Mouse (Mus musculus): Measurements from ENCODE around the gene Fam184b. TPM values are rescaled to one million over a fixed set of nuclear protein-coding genes. Genes with fewer than 3 reads are reported as not detected.

Fam184b gene
- polyA plus RNA-seq, 1 experiment from 2014 or later: 0.11 TPM

GRCm38 (mm10) chr5:45494093-45494755 lies 145.2 kb downstream of the Fam184b start:
- Histone ChIP-seq H3K9ac (ENCODE audit: low read depth, low read length) (peak overlapping the region; percentile 70), H3K36me3 (ENCODE audit: control insufficient read depth, insufficient read depth) (no peaks in the 10 kb centered on the region), H3K4me1 (ENCODE audit: control insufficient read depth, low read depth, low read length) (peaks cover 13% of the 10 kb centered on the region), H3K27ac (ENCODE audit: low read length) (no peak overlapping the region), H3K4me2 (ENCODE audit: low read depth, low read length) (peak overlapping the region; percentile 96), H3K4me3 (ENCODE audit: low read depth, low read length) (peak overlapping the region; percentile 72), H3K9me3 (replicated peaks; ENCODE audit: control insufficient read depth, low read length) (no peaks in the 10 kb centered on the region), H3K27me3 (ENCODE audit: control insufficient read depth, insufficient read depth, low read depth, low read length) (no peaks in the 10 kb centered on the region)
- no peak for ATAC-seq (ENCODE audit: low read depth)
- WGBS (ENCODE audit: insufficient replicate concordance): 42% methylated on average over 9 of the region's 9 CpGs

- Histone ChIP-seq H3K27ac (ENCODE audit: low read length) (peak within 1 kb of the TSS; percentile 26; the same call in 1 of the 2 replicates), H3K9ac (ENCODE audit: low read depth, low read length) (peak within 1 kb of the TSS; percentile 70), H3K4me1 (ENCODE audit: control insufficient read depth, low read depth, low read length) (peaks cover 13% of the 10 kb centered on the region), H3K27me3 (ENCODE audit: control insufficient read depth, insufficient read depth, low read depth, low read length) (no peaks in the 10 kb centered on the region), H3K36me3 (ENCODE audit: control insufficient read depth, insufficient read depth) (no peaks in the 10 kb centered on the region), H3K4me3 (ENCODE audit: low read depth, low read length) (peak within 1 kb of the TSS; percentile 72), H3K4me2 (ENCODE audit: low read depth, low read length) (peak within 1 kb of the TSS; percentile 96), H3K9me3 (replicated peaks; ENCODE audit: control insufficient read depth, low read length) (no peaks in the 10 kb centered on the region)
- under 1% methylated on average over 77 of the region's 78 CpGs for WGBS (ENCODE audit: insufficient replicate concordance)
- peak; percentile 96 for ATAC-seq (ENCODE audit: low read depth)
These were observed 146.0 kb downstream of the Fam184b start, which contains the start of gene Lap3 for GRCm38 (mm10) chr5:45493191-45494092. Gene Lap3, plus strand, starts transcription at chr5:45493374.

DNA sequence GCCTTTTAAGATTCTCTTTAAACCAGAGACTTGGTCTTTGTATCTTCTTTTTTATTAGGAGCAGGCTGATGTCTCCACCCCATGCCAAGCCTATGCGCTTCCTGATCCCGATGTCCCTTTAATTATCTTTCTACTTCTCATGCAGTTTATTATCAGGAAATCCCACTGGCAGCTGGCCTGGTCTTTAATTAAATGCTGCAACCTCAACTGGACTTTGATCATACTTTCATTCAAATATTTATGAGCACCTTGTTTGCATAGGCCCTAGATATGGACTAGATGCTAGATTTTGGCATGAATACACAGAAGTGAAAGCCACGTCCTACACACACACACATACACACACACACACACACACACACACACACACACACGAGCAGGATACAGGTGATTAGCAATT lies 147.6 kb downstream of the Fam184b start:
- no peak overlapping the region for H3K4me2 ChIP-seq (ENCODE audit: low read depth, low read length)
- ATAC-seq (ENCODE audit: low read depth): no peak
- 57% methylated on average over 4 of the region's 4 CpGs for WGBS (ENCODE audit: insufficient replicate concordance)
- peaks cover 13% of the 10 kb centered on the region for H3K4me1 ChIP-seq (ENCODE audit: control insufficient read depth, low read depth, low read length)
- no peak overlapping the region for H3K9ac ChIP-seq (ENCODE audit: low read depth, low read length)
- H3K27me3 ChIP-seq (ENCODE audit: control insufficient read depth, insufficient read depth, low read depth, low read length): no peaks in the 10 kb centered on the region
- H3K27ac ChIP-seq (ENCODE audit: low read length): no peak overlapping the region
- no peaks in the 10 kb centered on the region for H3K36me3 ChIP-seq (ENCODE audit: control insufficient read depth, insufficient read depth)
- H3K9me3 ChIP-seq (replicated peaks; ENCODE audit: control insufficient read depth, low read length): no peaks in the 10 kb centered on the region
- H3K4me3 ChIP-seq (ENCODE audit: low read depth, low read length): no peak overlapping the region

- Histone ChIP-seq H3K27me3 (ENCODE audit: control insufficient read depth, insufficient read depth, low read depth, low read length) (no peaks in the 10 kb centered on the region), H3K4me2 (ENCODE audit: low read depth, low read length) (no peak overlapping the region), H3K4me3 (ENCODE audit: low read depth, low read length) (no peak overlapping the region), H3K9me3 (replicated peaks; ENCODE audit: control insufficient read depth, low read length) (no peaks in the 10 kb centered on the region), H3K36me3 (ENCODE audit: control insufficient read depth, insufficient read depth) (no peaks in the 10 kb centered on the region), H3K9ac (ENCODE audit: low read depth, low read length) (no peak overlapping the region), H3K27ac (ENCODE audit: low read length) (no peak overlapping the region), H3K4me1 (ENCODE audit: control insufficient read depth, low read depth, low read length) (no peaks in the 10 kb centered on the region)
- ATAC-seq (ENCODE audit: low read depth): no peak
- WGBS (ENCODE audit: insufficient replicate concordance): 60% methylated on average over 1 of the region's 1 CpGs
These were observed 155.8 kb downstream of the Fam184b start for GRCm38 (mm10) chr5:45483654-45484053.

DNA sequence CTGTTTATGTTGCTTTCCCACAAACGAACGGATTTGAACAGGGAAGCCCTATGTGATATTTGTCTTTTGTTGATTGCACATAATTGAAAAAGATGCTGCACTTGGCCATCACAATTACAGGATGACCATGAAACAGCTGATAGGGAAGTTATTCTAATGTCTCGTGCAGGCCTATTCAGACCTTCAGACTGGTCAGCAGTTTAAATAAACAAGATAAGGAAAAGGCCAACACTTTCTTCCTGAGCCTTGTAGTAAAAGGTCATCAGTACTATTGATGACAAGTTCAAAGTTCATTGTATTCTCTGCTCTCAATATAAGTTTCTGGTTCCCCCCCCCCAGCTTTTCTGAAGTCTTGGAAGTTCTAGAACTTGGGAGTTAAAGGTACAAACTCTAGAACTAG lies 156.8 kb downstream of the Fam184b start:
- no peak overlapping the region for H3K9ac ChIP-seq (ENCODE audit: low read depth, low read length)
- H3K4me3 ChIP-seq (ENCODE audit: low read depth, low read length): no peak overlapping the region
- WGBS (ENCODE audit: insufficient replicate concordance): 34% methylated on average over 3 of the region's 3 CpGs
- no peaks in the 10 kb centered on the region for H3K4me1 ChIP-seq (ENCODE audit: control insufficient read depth, low read depth, low read length)
- H3K9me3 ChIP-seq (replicated peaks; ENCODE audit: control insufficient read depth, low read length): no peaks in the 10 kb centered on the region
- H3K36me3 ChIP-seq (ENCODE audit: control insufficient read depth, insufficient read depth): no peaks in the 10 kb centered on the region
- no peak overlapping the region for H3K27ac ChIP-seq (ENCODE audit: low read length)
- H3K27me3 ChIP-seq (ENCODE audit: control insufficient read depth, insufficient read depth, low read depth, low read length): no peaks in the 10 kb centered on the region
- no peak overlapping the region for H3K4me2 ChIP-seq (ENCODE audit: low read depth, low read length)
- no peak for ATAC-seq (ENCODE audit: low read depth)

DNA sequence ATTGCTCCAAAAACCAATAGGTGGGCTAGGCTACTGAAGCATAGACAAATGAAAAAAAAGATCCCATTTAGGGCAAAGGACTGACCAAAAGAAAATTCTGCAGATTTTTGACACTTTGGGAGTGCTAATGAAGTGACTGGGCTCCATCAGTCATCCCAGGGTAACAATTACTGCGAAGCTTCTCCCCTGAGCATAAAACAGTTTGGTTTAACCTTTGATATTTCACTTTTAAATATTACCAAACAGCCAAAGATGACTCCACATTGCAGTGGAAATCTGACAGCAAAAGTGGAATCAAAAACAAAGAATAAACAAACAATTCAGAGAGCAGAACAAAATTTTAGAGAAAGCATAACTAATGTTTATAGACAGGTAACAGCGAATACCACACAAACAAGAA lies 158.3 kb downstream of the Fam184b start:
- Histone ChIP-seq H3K4me2 (ENCODE audit: low read depth, low read length) (no peak overlapping the region), H3K36me3 (ENCODE audit: control insufficient read depth, insufficient read depth) (no peaks in the 10 kb centered on the region), H3K9ac (ENCODE audit: low read depth, low read length) (no peak overlapping the region), H3K27me3 (ENCODE audit: control insufficient read depth, insufficient read depth, low read depth, low read length) (no peaks in the 10 kb centered on the region), H3K4me3 (ENCODE audit: low read depth, low read length) (no peak overlapping the region), H3K4me1 (ENCODE audit: control insufficient read depth, low read depth, low read length) (no peaks in the 10 kb centered on the region), H3K27ac (ENCODE audit: low read length) (no peak overlapping the region), H3K9me3 (replicated peaks; ENCODE audit: control insufficient read depth, low read length) (no peaks in the 10 kb centered on the region)
- WGBS (ENCODE audit: insufficient replicate concordance): 75% methylated on average over 2 of the region's 2 CpGs
- no peak for ATAC-seq (ENCODE audit: low read depth)

DNA sequence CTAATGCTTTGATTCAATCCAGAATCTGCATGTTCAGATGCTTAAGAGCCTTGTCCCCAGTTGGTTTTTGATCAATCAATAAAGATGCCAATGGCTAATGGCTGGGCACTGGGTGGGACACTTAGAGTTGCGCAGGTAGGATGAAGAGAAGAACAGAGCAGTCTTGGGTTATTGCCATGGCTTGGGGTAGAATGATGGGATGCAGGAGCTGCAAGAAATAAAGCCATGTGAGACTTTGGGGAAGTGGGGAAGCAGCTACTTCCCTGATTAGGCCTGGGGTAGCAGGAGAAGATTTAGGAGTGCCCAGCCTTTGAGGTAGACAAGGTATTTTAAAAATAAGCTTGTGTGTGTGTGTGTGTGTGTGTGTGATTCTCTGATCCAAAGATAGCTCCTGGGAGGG lies 159.3 kb downstream of the Fam184b start:
- Histone ChIP-seq H3K4me2 (ENCODE audit: low read depth, low read length) (no peak overlapping the region), H3K36me3 (ENCODE audit: control insufficient read depth, insufficient read depth) (no peaks in the 10 kb centered on the region), H3K9me3 (replicated peaks; ENCODE audit: control insufficient read depth, low read length) (no peaks in the 10 kb centered on the region), H3K4me1 (ENCODE audit: control insufficient read depth, low read depth, low read length) (no peaks in the 10 kb centered on the region), H3K9ac (ENCODE audit: low read depth, low read length) (no peak overlapping the region), H3K27me3 (ENCODE audit: control insufficient read depth, insufficient read depth, low read depth, low read length) (no peaks in the 10 kb centered on the region), H3K27ac (ENCODE audit: low read length) (no peak overlapping the region), H3K4me3 (ENCODE audit: low read depth, low read length) (no peak overlapping the region)
- 70% methylated on average over 1 of the region's 1 CpGs for WGBS (ENCODE audit: insufficient replicate concordance)
- ATAC-seq (ENCODE audit: low read depth): no peak

Data from liver, embryonic 16.5 days (tissue).